Mouse (Mus musculus) frontal cortex, postnatal 10 days (tissue): Measurements from ENCODE around the gene Hnrnpul1.
"Not testable (repeated sequence)": the region's sequence is repeated elsewhere in the genome, so short reads cannot be mapped to it uniquely, and the experiment has no call there.

ENCODE experiments used
- DNase-seq, 2 experiments: peaks; one replicate each; pipeline ENCODE4 v3.0.0; 2022; ENCODE audit warnings: low spot score in 2 of 2, mixed read lengths in 1 of 2

The Hnrnpul1 gene

GRCm38 (mm10) chr7:25780753-25781152 is 26.2 kb upstream of the Hnrnpul1 start:
- no peak for DNase-seq

GRCm38 (mm10) chr7:25780021-25780420 is 25.5 kb upstream of the Hnrnpul1 start:
- DNase-seq, result no peak

- DNase-seq, result no peak
These were observed 13.7 kb upstream of the Hnrnpul1 start for GRCm38 (mm10) chr7:25768229-25768628.

GRCm38 (mm10) chr7:25766108-25766507 is 11.6 kb upstream of the Hnrnpul1 start:
- no peak for DNase-seq

DNA sequence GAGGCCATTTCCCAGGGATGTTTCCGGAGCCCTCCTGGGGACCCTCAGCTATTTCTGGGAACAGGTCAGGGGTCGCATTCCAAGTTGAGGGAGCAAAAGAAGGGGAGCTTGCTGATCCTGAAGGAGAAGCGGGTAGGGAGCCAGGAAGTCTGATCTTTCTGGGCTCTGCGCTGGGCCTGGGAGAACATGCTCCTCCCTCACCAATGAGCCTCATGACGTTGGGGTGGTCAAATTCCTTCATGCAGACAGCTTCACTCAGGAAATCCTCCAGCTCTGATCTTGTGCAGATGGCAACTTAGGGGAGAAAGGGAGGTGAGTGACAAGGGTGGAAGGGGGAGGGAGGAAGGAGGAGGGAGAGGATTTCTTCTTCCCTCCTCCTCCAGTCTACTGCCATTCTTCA is 9.7 kb upstream of the Hnrnpul1 start:
- DNase-seq, result no peak

DNA sequence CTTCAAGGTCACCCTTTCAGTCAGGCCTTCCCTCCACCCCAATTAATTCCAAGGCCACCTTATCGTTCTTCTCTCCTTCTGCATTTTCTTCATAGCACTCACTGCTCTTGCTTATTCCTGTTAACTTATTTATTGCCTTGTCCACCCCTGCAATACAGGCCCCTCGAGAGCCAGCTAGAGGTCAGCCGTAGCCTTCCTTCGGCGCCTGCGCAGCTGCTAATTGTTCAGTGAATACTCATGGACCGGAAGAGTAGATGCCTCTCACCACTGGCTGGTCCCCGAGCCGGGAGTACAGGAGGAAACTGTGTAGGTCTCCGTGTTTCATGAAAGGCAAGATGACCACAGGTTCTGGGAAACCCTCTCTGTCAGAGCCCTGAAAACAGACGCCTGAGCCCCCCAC is 9.1 kb upstream of the Hnrnpul1 start:
- no peak for DNase-seq

DNA sequence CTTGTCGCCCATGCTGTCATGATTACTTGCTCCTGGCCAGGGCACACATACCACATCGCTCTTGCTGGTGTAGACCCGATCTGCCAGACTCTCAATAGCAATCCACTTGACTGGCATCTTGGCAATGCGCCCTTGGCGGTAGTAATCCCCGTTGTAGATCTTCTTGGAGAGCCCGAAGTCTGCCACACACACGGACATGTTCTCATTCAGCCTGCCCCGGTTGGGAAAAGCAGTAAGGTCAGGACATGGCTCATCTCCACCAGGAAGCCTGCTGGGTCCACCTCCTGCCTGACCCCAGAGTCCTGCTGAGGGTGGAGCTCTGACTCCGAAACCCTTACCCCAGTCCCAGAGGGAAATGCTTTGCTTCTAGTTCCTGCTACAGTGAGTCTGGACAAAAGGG is 6.8 kb upstream of the Hnrnpul1 start:
- no peak for DNase-seq

GRCm38 (mm10) chr7:25756011-25756410 is 1.5 kb upstream of the Hnrnpul1 start:
- DNase-seq, result peak; percentile 84 to 89

DNA sequence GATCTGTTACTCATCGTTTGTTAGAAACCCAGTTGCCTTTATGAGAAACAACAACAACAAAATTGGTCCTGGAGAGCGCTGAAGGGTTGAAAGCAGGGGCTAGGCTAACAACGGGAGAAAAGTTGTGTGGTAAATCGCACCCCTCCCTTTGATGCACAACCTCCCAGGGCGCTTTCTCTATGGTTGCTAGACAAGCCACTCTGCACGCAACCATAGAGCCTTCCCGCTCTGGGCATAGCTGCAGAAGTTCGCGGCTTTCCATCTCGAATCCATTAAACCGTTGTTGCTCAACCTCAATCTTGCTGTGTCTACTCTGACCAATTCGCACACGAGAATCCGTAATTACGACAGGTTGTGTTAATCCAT is 894 bp upstream of the Hnrnpul1 start:
- DNase-seq, result peak; percentile 59 to 65

GRCm38 (mm10) chr7:25754439-25754737 is 169 bp downstream of the Hnrnpul1 start:
- DNase-seq, result no peak

GRCm38 (mm10) chr7:25753643-25754438 is 716 bp downstream of the Hnrnpul1 start:
- no peak for DNase-seq

DNA sequence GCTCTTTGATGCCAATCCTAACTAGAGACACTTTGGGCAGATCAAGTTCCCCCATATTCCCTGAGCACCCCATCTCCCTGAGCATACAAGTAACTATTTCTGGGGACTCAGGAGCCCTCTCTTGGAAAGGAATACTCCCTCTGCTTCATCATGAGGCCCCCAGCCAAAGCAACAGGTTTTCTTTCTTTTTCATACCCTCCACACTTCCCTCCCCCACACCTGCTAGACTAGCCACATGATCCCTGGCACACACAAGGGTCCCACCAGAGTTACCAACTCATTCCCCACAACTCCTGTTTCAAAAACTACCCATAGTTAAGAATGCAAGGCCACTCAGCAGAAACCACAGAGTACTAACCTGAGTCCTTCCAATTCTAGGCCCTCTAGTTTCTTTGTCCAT is 1.5 kb downstream of the Hnrnpul1 start:
- no peak for DNase-seq

DNA sequence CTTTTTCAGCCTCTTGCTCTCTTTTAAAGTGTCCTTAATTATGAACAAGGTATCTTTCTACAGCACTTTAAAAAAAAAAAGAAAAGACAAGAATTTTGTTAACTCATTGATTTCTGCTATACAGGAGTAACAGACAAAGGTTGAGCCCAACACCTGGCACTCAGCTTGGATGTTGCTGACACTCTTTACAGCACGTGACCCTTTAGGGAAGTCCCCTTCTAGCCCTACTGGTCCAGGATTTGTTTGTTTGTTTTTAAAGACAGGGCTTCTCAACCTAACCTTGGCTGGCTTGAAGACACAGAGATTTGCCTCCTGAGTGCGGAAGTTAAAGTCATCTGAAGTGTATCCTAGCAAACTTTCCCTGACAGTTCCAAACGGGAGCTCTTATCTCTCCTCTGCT is 7.7 kb downstream of the Hnrnpul1 start:
- no peak for DNase-seq

DNA sequence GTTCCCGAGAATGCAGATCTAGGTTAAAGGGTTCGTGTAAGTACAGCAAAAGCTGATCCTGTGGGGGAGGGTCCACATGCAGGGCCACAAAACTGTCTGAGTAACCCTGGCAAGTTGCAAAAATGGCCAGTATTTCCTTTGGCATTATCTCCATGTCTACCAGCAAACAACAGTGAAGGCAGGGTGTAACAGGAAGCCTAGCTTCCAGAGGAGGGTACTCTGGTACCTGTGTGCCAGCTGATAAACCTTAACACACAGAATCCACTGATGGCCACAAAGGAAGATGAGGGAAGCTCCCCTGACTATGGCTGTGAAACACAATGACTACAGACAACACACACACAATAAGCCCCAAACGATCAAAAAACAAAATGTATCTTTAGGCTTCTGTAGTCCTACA is 16.3 kb downstream of the Hnrnpul1 start:
- DNase-seq, result no peak

GRCm38 (mm10) chr7:25736920-25737319 is 17.6 kb downstream of the Hnrnpul1 start:
- DNase-seq, result no peak

DNA sequence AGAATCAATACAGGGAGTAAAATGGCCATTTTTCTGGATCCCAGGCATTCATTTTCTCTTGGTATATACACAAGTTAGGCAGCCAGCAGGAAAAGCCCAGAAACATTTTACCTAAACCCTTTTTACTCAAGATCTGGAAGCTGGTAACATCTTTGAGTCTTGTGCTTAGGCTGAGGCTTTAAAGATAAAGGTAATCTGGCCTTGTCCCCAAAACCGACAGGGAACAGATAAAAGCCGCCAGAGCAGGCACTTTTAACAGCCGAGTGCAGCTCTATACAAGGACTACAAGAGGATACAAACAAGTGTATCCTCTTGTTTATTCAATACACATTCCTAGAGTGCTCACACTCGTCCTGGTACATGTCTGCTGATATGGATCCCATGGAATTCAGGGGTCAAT is 19.6 kb downstream of the Hnrnpul1 start:
- no peak for DNase-seq

DNA sequence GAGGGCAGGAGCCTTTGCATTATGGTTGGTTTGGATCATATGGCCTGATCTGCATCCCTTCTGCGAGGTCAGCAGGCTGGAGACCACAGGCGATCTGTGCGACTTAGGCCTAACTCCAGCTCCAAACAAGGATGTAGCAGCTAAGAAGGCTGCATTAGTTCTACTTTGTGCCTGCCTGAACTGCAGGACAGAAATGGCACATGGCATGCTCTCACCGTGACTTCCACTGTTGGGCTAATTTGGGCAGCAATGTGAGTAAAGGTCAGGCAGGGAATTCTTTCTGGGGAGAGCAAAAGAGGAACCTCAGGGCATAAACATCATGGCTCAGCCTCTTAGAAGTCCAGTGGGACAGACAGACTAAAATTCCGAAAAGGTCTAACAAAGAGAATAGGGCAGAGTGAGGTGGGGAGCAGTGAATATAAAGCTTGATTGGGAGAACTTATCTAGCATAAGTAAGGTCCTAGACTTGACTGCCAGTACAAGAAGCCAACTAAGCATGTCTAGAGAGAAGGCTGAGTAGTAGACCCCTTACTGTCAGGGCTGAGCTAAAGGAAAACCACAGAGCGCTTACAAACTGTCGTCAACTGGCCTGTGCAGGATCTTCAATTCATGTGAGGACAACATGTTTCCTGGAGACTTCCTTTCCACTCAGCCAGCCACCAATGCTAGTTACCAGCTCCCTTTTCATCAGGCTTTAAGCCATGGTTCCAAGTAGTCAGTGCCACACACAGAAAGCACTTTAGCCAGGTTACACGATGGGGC is 23.1 kb downstream of the Hnrnpul1 start:
- DNase-seq, result no peak

- DNase-seq, result no peak
These were observed 24.7 kb downstream of the Hnrnpul1 start for GRCm38 (mm10) chr7:25729862-25730261.

DNA sequence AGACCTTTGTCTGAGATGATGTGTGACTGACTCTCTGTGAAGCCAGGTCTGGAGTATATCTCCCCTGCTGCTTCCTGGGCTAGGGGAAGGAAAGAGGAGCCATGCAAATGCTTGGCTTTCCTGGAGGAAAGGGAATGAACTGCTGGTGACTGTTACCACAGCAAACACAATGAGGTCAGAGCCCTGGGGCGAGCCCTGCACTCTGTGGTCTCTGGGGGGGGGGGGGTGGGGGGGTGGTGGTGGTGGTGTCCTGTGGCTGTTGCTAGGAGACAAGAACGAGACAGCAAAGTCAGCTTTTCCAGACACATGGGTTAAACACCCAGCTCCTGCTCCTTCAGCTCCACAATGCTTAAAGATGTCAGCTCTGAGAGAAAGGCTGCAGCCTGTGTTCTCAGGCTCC is 25.2 kb downstream of the Hnrnpul1 start:
- DNase-seq, result no peak

- no peak for DNase-seq
These were observed 26.8 kb downstream of the Hnrnpul1 start for GRCm38 (mm10) chr7:25727800-25728199.

GRCm38 (mm10) chr7:25725886-25726285 is 28.7 kb downstream of the Hnrnpul1 start:
- DNase-seq, result no peak

GRCm38 (mm10) chr7:25721776-25722175 is 32.8 kb downstream of the Hnrnpul1 start:
- DNase-seq, result not testable (repeated sequence)

- DNase-seq, result no peak
These were observed 33.8 kb downstream of the Hnrnpul1 start for GRCm38 (mm10) chr7:25720760-25721159.
